Mouse (Mus musculus) c-Kit-positive CD71-negative TER-119-negative erythroid progenitor cells, embryonic 14.5 days (primary cell): Measurements from ENCODE around the gene Flnb.
A peak's percentile ranks its signal among the peaks of the same experiment; 100 is the strongest.

Experiments
- DNase-seq: peaks from one replicate; pipeline ENCODE4 v3.0.0-alpha.2; 2013; ENCODE audit warnings: low read depth

Gene Flnb

DNA sequence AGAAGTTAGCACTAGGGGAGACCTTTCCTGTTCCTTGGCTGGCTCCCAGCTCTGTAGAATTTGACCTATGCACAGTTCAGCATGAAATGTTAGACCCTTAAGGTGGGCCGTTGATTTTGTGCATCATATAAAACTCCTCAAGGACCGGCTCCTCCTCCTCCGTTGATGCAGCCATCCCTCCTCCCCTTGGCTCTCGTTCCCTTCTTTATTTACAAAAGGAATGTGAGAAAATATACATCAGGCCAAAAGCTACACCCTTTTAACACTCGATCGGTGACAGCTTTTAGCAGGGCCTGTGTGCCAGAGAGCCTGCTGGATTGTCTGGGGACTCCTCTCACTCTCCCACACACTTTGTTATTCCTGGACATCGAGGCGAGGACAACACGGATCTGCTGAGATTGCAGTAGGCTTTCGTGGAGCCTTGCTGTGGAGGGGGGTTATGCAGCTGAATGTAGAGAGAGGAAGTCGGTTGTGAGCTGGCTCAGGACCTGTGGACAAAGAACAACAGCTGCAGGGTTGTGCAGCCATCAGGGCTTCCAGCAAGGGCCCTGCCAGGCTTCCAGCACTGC, 82.8 kb downstream of the Flnb start:
- no peak for DNase-seq

- no peak for DNase-seq
Measured at GRCm38 (mm10) chr14:7901484-7902240, 83.9 kb downstream of the Flnb start.

GRCm38 (mm10) chr14:7907058-7907457, 89.3 kb downstream of the Flnb start:
- no peak for DNase-seq

DNA sequence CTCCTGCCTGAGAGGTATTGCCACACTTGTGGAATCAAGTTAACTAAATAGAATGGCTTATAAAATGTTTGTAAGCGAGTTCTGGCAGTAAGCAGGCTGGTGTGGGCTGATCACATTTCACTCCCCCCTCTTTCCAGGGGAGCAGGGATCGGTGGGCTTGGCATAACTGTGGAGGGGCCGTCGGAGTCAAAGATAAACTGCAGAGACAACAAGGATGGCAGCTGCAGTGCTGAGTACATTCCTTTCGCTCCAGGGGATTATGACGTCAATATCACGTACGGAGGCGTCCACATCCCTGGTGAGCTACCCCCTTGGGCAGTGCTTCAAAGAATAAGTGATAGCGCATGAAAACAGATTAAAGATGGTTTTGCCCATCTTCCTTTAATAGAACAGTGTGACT, 91.7 kb downstream of the Flnb start:
- no peak for DNase-seq

DNA sequence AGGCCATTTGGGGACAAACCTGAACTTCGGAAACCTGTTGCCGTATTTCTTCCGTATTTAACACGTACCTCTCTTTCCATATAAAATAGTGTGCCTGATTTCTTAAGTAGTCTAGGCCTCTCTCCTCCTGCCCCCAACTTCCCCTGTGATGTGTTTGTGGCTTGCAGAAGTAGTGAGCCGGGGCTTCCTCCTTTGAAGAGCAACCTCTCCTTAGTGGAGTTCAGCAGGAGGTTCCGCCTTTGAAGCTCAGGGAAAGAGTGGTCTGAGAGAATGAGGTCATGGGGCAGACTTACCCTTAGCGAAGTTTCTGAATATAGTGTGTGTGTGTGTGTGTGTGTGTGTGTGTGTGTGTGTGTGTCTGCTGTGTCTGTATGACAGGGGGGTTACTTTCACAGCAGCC, 96.1 kb downstream of the Flnb start:
- peak; percentile 65 for DNase-seq

DNA sequence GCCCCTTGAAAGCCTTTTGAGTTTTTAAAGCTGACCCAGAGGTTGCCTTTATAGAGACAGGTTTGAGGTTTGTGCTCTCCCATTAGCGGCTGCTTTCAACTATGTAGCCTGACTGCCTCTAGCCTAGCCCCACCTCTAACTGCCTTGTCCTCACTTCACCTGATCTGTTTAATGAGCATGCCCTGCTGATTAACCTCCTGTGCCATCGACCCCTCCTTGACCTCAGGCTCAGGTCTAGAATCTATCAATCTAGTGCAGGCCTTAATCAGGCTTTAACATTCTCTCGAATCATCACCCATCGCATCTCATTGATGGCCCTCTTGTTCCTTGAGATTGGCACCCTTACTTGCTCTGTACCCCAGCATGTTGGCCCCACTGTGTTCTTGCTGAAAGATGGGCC, 96.7 kb downstream of the Flnb start:
- no peak for DNase-seq

DNA sequence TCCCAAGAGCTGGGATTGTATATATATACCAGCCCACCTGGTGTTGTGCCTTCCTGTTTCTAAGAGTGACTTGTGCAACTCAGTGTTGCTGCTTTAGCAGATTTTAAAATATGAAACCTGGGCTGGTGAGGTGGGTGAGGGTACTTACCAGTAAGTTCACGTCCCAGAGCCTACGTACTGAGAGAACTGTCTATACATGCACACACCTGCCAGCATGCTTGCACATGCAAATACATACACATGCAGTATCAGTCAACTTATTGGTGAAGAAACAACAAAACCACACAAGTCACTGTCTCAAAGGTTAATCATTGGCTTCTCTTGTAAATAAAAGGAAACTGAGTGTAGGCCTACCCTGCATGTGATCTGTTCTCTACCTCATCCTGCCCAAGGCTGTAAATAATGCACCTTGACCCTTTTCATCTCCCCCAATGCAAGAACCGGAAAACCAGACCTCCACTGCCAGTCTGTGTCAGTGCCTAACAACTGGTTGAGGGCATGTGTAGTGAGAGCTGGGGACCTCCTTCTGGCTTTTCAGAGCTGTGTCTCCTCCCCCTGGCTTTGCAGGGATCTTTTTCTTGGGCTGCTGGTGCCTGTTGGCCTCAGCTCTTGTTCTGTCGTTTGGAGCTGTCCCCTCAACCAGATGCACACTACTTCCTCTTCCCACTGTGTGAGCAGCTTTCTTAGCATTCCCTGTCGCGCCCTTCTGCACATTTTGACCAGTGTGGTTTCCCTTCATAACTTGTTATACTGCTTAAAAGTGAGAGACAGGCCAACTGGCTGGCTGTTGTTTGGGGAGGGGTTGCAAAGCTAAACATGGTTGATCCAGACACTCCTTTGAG, 100.6 kb downstream of the Flnb start:
- DNase-seq, result no peak

DNA sequence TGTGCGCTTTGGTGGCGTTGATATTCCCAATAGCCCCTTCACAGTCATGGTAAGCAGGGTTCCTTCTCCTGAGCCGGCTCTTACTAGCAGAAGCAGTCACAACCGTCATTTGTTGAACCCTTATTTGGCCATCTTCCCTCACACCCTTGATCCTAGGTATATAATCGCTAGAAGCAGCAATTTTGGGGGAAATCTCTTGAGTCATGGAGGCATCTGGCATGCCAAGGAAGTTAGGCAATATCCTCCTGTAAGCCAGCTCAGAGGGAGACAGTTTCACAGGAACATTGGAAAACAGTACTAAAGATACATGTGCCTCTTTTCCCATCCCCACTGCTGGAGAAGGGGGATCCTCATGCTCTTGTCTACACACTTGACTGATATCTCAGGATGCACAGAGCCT, 101.6 kb downstream of the Flnb start:
- DNase-seq, result no peak

- DNase-seq, result no peak
Measured at GRCm38 (mm10) chr14:7919921-7920320, 102.2 kb downstream of the Flnb start.

GRCm38 (mm10) chr14:7921459-7921858, 103.7 kb downstream of the Flnb start:
- no peak for DNase-seq

DNA sequence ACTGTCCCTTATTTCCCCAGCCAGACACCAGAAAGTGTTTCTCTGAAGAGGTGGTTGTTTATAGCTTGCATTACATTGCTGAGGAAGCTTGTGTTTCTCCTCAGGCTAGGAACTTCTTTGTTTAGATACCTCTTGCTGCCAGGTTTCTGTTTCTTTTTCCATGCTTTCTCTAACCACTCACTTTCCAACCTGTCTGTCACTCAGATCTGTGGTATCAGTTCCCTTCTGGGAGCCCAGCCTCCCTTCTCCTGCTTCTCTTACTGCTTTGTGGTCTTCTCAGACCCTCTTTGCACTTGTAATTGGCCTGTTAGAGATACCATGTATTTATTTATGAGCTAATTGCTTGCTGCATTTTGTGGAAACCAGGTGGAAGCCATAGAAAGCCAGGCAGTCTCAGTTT, 105.9 kb downstream of the Flnb start:
- DNase-seq, result no peak

GRCm38 (mm10) chr14:7928362-7928761, 110.6 kb downstream of the Flnb start:
- DNase-seq, result no peak

DNA sequence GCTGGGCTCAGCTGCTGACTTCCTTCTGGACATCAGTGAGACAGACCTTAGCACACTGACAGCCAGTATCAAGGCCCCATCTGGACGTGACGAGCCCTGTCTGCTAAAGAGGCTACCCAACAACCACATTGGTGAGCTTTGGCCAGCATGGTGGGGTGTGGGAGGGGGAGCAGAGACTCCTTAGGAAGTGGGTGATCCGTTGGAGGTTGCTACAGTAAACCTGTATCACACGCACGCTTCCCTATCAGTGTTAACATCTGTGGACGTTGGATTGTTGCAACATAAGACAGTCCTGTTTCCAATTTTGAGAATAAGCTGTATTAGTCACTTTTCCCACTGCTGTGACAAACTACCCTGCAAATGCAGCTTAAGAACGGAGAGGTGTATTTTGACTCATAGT, 111.3 kb downstream of the Flnb start:
- DNase-seq, result peak; percentile 42

- DNase-seq, result no peak
Measured at GRCm38 (mm10) chr14:7932151-7932550, 114.4 kb downstream of the Flnb start.

DNA sequence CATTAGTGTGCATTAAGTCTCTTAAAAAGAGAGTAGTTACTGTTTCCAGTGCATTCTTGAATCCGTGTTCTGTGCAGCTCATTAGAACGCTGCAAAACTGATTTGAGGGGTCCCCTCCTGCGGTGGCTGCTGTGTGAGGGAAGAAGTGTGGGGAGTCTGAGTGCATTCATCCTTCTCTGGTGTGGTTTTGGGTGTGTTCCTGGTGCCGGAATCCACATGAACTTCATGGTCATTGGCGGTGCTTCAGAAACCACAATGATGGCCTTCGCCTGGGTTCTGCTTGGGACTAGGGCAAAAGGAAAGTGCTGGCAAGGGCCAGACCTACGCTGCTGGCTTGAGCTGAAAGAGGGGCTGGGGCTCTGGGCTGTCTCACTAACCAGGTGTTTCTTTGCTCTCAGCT, 116.4 kb downstream of the Flnb start:
- no peak for DNase-seq

DNA sequence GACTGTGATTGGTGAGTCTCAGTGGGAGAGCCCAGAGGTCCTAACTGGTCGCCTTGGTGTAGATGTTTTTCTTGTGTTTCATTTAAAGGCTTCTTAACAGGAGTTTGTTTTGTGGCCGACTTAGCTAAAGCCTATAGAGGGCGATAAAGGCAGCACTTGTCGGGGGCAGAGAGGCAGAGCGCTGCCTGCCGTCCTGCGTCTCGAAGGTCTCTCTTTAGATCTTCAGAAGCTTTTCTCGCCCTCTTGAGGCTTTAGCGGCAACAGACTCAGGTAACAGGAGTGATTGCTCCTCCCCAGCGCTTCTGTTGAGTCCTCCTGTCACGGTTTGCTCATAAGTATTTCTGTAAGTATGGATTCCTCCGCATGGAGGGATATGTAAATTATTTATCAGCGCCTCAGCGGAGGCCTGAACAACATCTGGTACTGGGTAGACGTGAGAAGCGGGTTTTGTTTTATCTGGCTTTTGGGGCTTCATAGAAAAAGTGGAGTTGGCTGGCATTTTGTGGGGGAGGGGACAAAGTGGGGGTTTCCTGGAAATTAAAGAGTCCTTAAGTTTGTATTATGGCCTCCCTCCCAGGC, 119.4 kb downstream of the Flnb start:
- no peak for DNase-seq

DNA sequence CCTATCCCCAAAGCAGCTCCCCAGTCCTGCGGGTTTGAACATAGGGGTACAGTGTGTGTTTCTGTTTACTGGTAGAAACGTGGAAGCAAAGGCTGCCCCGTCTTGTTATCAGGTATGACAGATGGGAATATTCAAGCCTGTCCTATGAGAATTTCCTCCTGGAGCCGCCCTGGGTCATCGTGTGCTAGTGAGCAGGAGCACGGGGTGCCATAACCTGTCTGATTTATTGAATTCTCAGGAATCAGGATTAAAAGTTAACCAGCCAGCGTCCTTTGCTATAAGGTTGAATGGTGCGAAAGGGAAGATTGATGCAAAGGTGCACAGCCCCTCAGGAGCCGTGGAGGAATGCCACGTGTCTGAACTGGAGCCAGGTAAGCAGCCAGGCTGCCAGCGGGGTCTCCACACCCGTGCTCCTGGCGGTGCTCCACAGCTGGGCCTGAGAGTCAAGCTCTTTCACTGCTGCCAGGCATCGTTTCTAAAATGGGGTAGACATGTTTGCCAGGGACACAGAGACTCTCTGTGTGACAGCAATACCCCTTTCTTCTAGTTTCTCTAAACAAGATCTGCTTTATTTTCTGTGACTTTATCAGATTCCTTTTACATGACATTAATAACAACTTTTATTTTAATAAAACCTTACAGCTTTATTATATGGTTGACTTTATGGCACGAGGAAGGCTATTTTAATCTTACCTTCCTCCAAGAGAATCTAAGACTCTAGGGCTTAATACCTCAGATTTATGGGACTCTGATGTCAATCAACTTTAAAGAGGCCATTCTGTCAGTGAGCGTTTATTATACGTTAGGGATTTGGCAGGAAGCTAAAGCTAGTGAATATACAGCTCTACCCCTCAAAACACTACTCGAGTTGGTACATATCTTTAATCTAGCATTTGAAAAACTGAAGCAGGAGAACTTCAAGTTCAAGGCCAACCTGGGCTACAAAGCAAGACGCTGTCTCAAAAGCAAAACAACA, 121.3 kb downstream of the Flnb start:
- DNase-seq, result no peak

DNA sequence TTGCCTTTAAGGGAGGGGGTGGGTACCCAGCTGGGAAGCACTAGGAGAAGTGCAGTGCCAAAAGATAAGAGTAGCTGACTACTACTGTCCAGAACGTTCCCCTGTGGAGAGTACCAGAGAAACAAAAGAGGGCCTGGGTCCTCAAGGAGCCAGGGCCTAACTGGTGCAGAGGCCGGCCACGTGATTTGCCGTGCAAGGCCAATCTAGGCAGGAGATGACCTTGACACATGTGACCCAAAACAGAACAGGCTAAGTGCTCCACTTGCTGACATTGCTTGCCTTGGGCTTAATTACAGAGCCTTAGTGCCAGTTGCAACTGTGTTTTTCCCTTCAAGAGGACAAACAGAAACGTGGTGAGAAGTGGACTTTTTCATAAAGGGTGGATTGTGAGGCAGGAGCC, 123.7 kb downstream of the Flnb start:
- no peak for DNase-seq

- no peak for DNase-seq
Measured at GRCm38 (mm10) chr14:7943101-7943800, 125.5 kb downstream of the Flnb start.

- no peak for DNase-seq
Measured at GRCm38 (mm10) chr14:7943801-7944135, 126.0 kb downstream of the Flnb start.
